Mouse (Mus musculus) forebrain, embryonic 15.5 days (tissue): ENCODE data around the gene Kbtbd7. TPM values are rescaled to one million over a fixed set of nuclear protein-coding genes. Genes with fewer than 3 reads are reported as not detected.
A peak's percentile ranks its signal among the peaks of the same experiment; 100 is the strongest.
"Not testable (repeated sequence)": the region's sequence is repeated elsewhere in the genome, so short reads cannot be mapped to it uniquely, and the experiment has no call there.

Source experiments
- ATAC-seq: fragments of 200-750 bp; cut with Nextera tagmentation; replicated peaks from 2 replicates; pipeline ENCODE4 v1.8.0; 2017; ENCODE audit warnings: mild to moderate bottlenecking, moderate TSS enrichment, moderate library complexity
- H3K27ac ChIP-seq: fragments of 300-500 bp; sonication (generic); replicated peaks from 2 replicates; pipeline ENCODE4 v1.5.1; 2015; ENCODE audit warnings: mild to moderate bottlenecking, inconsistent platforms
- H3K27me3 ChIP-seq: fragments of 300-500 bp; sonication (generic); 2 replicates; pipeline ENCODE4 v1.6.1; 2015; ENCODE audit warnings: inconsistent platforms
- H3K36me3 ChIP-seq: fragments of 300-500 bp; sonication (generic); 2 replicates; pipeline ENCODE4 v1.6.1; 2015; ENCODE audit warnings: mild to moderate bottlenecking, inconsistent platforms
- H3K4me1 ChIP-seq: fragments of 300-500 bp; sonication (generic); 2 replicates; pipeline ENCODE4 v1.6.1; 2015; ENCODE audit warnings: inconsistent platforms
- H3K4me2 ChIP-seq: fragments of 300-500 bp; sonication (generic); replicated peaks from 2 replicates; pipeline ENCODE4 v1.6.1; 2015; ENCODE audit warnings: mild to moderate bottlenecking, inconsistent platforms
- H3K4me3 ChIP-seq: fragments of 300-500 bp; sonication (generic); 2 replicates; pipeline ENCODE4 v1.5.1; 2015; ENCODE audit warnings: mild to moderate bottlenecking, inconsistent platforms
- H3K9ac ChIP-seq: fragments of 300-500 bp; sonication (generic); replicated peaks from 2 replicates; pipeline ENCODE4 v1.6.1; 2015; ENCODE audit warnings: mild to moderate bottlenecking, inconsistent platforms
- H3K9me3 ChIP-seq: fragments of 300-500 bp; sonication (generic); 2 replicates; pipeline ENCODE4 v1.6.1; 2016; ENCODE audit warnings: inconsistent platforms
- WGBS: fragments of 180-500 bp; shearing (Covaris S2); methylation state at CpG from one replicate; pipeline ENCODE4 v1.1.7; 2015; ENCODE audit warnings: mixed read lengths; 5-methylcytosine and 5-hydroxymethylcytosine counted together
- polyA plus RNA-seq: library from polyadenylated mRNA; unstranded; fragments of >200 nt; fragmentation: Nextera tagmentation; extraction: Ambion mirVana; gene quantifications from 2 replicates; pipeline ENCODE4 v1.2.1, GENCODE M21; 2015

Kbtbd7 gene
- polyA plus RNA-seq, 1 experiment from 2014 or later = 23.7 TPM

DNA sequence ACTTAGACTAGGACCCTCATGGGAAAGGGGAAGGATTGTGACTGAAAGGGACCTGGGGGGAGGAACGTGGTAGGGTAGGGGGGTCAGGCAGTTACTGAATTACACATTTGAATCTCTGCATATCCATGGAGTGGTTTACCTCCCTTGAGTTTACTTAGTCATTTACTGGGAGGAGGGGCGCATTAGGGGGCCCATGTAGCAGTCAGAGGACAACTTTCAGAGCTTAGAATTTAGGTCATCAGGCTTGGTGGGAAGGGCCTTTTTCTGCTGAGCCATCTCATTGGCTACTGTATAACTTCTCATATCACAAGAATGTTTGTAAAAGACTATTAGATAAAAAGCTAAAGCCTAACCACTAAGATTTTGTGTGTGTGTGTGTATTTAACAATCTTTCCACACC is 15.6 kb upstream of the Kbtbd7 start:
- Histone ChIP-seq H3K27ac (no peak overlapping the region), H3K4me1 (no peaks in the 10 kb centered on the region), H3K9me3 (no peaks in the 10 kb centered on the region), H3K4me2 (no peak overlapping the region), H3K4me3 (no peak overlapping the region), H3K36me3 (peaks cover 12% of the 10 kb centered on the region; the same call in 1 of the 2 replicates), H3K27me3 (no peaks in the 10 kb centered on the region), H3K9ac (no peak overlapping the region)
- WGBS = 74% methylated on average over 2 of the region's 2 CpGs
- ATAC-seq = no peak

- no peak overlapping the region for H3K9ac ChIP-seq
- WGBS = 84% methylated on average over 6 of the region's 6 CpGs
- H3K27me3 ChIP-seq = no peaks in the 10 kb centered on the region
- H3K4me2 ChIP-seq = no peak overlapping the region
- no peaks in the 10 kb centered on the region for H3K9me3 ChIP-seq
- no peak for ATAC-seq
- H3K4me3 ChIP-seq = no peak overlapping the region
- H3K4me1 ChIP-seq = no peaks in the 10 kb centered on the region
- H3K27ac ChIP-seq = no peak overlapping the region
- peaks cover 12% of the 10 kb centered on the region; the same call in 1 of the 2 replicates for H3K36me3 ChIP-seq
These were observed 13.2 kb upstream of the Kbtbd7 start for GRCm38 (mm10) chr14:79413121-79413520.

- Histone ChIP-seq H3K4me1 (no peaks in the 10 kb centered on the region), H3K27me3 (no peaks in the 10 kb centered on the region), H3K4me3 (no peak overlapping the region), H3K36me3 (no peaks in the 10 kb centered on the region; the same call in 1 of the 2 replicates), H3K4me2 (no peak overlapping the region), H3K9ac (no peak overlapping the region), H3K9me3 (no peaks in the 10 kb centered on the region), H3K27ac (no peak overlapping the region)
- 68% methylated on average over 20 of the region's 20 CpGs for WGBS
- ATAC-seq = no peak
These were observed 6.1 kb upstream of the Kbtbd7 start for GRCm38 (mm10) chr14:79420083-79420685.

- WGBS = 45% methylated on average over 17 of the region's 59 CpGs
- H3K4me3 ChIP-seq = peak overlapping the region; percentile 74
- not testable (repeated sequence) for H3K9me3 ChIP-seq, H3K27me3 ChIP-seq, H3K4me1 ChIP-seq
- peak; percentile 64 for ATAC-seq
- peak overlapping the region; percentile 80 for H3K9ac ChIP-seq
- peak overlapping the region; percentile 46 for H3K4me2 ChIP-seq
- H3K36me3 ChIP-seq = peaks cover 13% of the 10 kb centered on the region
- peak overlapping the region; percentile 92 for H3K27ac ChIP-seq
These were observed 537 bp downstream of the Kbtbd7 start for GRCm38 (mm10) chr14:79426730-79427365.

- ATAC-seq = no peak
- no peaks in the 10 kb centered on the region for H3K36me3 ChIP-seq
- no peaks in the 10 kb centered on the region for H3K4me1 ChIP-seq
- WGBS = 81% methylated on average over 1 of the region's 1 CpGs
- no peak overlapping the region for H3K4me2 ChIP-seq
- H3K9me3 ChIP-seq = no peaks in the 10 kb centered on the region
- H3K9ac ChIP-seq = no peak overlapping the region
- no peak overlapping the region for H3K4me3 ChIP-seq
- no peaks in the 10 kb centered on the region for H3K27me3 ChIP-seq
- H3K27ac ChIP-seq = no peak overlapping the region
These were observed 7.8 kb downstream of the Kbtbd7 start for GRCm38 (mm10) chr14:79434068-79434467.

DNA sequence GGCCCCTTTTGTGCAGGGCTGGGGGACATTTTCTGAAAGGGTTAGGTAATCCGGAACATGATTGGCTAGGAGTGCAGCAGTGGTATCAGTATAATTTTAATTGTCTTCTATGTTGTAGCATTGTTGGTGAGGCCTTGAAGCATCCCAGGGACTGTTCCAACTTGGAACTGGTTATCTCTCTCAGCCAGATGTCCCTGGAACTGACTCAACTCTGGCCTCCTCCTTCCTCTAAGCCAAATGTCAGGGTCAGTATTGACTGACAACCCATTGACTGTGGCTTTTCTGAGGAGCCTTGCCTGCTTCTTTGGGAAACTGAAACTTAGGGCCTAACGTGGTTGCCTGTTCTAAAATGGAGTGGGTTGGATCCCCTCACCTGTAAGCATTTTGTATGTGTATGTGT is 14.3 kb downstream of the Kbtbd7 start:
- Histone ChIP-seq H3K9ac (no peak overlapping the region), H3K27me3 (no peaks in the 10 kb centered on the region), H3K9me3 (no peaks in the 10 kb centered on the region), H3K4me1 (peaks cover 13% of the 10 kb centered on the region), H3K36me3 (no peaks in the 10 kb centered on the region), H3K4me3 (no peak overlapping the region), H3K27ac (no peak overlapping the region), H3K4me2 (no peak overlapping the region)
- no peak for ATAC-seq
- 88% methylated on average over 2 of the region's 2 CpGs for WGBS

GRCm38 (mm10) chr14:79441441-79441840 is 15.1 kb downstream of the Kbtbd7 start:
- Histone ChIP-seq H3K36me3 (no peaks in the 10 kb centered on the region), H3K4me3 (no peak overlapping the region), H3K4me2 (no peak overlapping the region), H3K4me1 (peaks cover 17% of the 10 kb centered on the region), H3K9me3 (no peaks in the 10 kb centered on the region), H3K27me3 (no peaks in the 10 kb centered on the region), H3K27ac (no peak overlapping the region), H3K9ac (no peak overlapping the region)
- WGBS = 86% methylated on average over 5 of the region's 5 CpGs
- ATAC-seq = no peak

GRCm38 (mm10) chr14:79444601-79445000 is 18.3 kb downstream of the Kbtbd7 start:
- Histone ChIP-seq H3K9ac (no peak overlapping the region), H3K9me3 (no peaks in the 10 kb centered on the region), H3K4me2 (peak overlapping the region; percentile 51), H3K4me3 (peak overlapping the region; percentile 38; the same call in 1 of the 2 replicates), H3K27me3 (no peaks in the 10 kb centered on the region), H3K36me3 (no peaks in the 10 kb centered on the region), H3K27ac (peak overlapping the region; percentile 87), H3K4me1 (peaks cover 17% of the 10 kb centered on the region)
- ATAC-seq = peak; percentile 29
- WGBS = 66% methylated on average over 9 of the region's 9 CpGs

GRCm38 (mm10) chr14:79445055-79445620 is 18.8 kb downstream of the Kbtbd7 start:
- peak; percentile 87 for ATAC-seq
- peaks cover 17% of the 10 kb centered on the region for H3K4me1 ChIP-seq
- no peaks in the 10 kb centered on the region for H3K36me3 ChIP-seq
- H3K9me3 ChIP-seq = no peaks in the 10 kb centered on the region
- 4% methylated on average over 16 of the region's 16 CpGs for WGBS
- H3K4me3 ChIP-seq = peak overlapping the region; percentile 38
- peak overlapping the region; percentile 87 for H3K27ac ChIP-seq
- H3K27me3 ChIP-seq = no peaks in the 10 kb centered on the region
- H3K9ac ChIP-seq = peak overlapping the region; percentile 32; the same call in 1 of the 2 replicates
- H3K4me2 ChIP-seq = peak overlapping the region; percentile 51

DNA sequence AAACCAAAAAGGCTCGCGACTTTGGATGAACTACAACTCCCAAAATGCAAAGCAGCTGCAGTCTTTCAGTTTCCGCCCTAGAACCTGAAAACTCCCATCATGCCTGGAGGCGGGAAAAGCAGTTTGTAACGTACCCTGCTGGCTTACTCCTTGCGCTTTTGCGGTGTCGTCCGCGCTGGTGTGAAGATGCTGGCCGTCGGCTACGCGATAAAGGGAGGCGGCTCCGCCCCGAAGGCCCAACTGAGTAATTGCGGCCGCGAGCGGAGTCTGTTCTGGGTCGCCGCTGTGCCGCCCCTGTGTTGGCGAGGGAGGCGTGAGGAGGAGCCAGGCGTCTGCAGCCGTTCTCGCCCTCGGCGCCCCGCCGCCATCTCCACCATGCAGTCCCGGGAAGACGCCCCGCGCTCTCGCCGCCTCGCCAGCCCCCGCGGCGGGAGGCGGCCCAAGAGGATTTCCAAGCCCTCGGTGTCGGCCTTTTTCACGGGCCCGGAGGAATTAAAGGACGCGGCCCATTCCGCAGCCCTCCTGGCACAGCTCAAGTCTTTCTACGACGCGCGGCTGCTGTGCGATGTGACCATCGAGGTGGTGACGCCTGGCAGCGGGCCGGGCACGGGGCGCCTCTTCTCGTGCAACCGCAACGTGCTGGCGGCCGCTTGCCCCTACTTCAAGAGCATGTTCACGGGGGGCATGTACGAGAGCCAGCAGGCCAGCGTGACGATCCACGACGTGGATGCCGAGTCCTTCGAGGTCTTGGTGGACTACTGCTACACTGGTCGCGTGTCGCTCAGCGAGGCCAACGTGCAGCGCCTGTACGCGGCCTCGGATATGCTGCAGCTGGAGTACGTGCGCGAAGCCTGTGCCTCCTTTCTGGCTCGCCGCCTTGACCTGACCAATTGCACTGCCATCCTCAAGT is 25.6 kb downstream of the Kbtbd7 start, which contains the start of gene Kbtbd6:
Gene Kbtbd6 (plus strand): TSS at position 155 of the 910 bp plus-strand sequence.
- WGBS = 17% methylated on average over 45 of the region's 89 CpGs
- Histone ChIP-seq H3K27ac (peak within 1 kb of the TSS; percentile 63), H3K9ac (peak within 1 kb of the TSS; percentile 51), H3K4me3 (peak within 1 kb of the TSS; percentile 72), H3K4me2 (peak within 1 kb of the TSS; percentile 73)
- H3K9me3 ChIP-seq, H3K36me3 ChIP-seq, H3K27me3 ChIP-seq, H3K4me1 ChIP-seq: not testable (repeated sequence)
- ATAC-seq = peak; percentile 92

DNA sequence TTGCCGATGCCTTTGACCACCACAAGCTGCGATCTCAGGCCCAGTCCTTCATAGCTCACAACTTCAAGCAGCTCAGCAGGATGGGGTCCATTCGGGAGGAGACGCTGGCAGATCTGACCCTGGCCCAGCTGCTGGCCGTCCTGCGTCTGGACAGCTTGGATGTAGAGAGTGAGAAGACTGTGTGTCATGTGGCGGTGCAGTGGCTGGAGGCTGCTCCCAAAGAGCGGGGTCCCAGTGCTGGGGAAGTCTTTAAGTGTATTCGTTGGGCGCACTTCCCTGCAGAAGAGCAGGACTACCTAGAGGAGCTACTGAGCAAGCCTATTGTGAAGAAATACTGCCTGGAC is 26.3 kb downstream of the Kbtbd7 start:
- not testable (repeated sequence) for H3K36me3 ChIP-seq, H3K9ac ChIP-seq, H3K4me3 ChIP-seq, H3K4me1 ChIP-seq, H3K4me2 ChIP-seq, H3K27me3 ChIP-seq, H3K9me3 ChIP-seq, H3K27ac ChIP-seq
- 100% methylated on average over 8 of the region's 10 CpGs for WGBS
- peak; percentile 39 for ATAC-seq

DNA sequence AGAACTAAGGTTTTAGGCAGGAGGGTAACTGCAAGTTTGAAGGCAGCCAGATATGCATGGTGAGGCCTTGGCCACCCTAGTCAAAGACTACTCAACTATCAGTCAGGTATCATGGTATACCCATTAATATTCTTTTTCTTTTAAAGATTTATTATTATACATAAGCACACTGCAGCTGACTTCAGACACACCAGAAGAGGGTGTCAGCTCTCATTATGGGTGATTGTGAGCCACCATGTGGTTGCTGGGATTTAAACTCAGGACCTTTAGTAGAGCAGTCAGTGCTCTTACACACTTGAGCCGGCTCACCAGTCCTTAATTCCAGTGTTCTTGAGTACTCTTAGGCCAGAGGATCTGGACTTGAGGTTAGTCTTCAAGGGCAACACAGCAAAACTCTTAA is 34.1 kb downstream of the Kbtbd7 start:
- Histone ChIP-seq H3K4me2 (no peak overlapping the region), H3K36me3 (peaks cover 43% of the 10 kb centered on the region), H3K9me3 (no peaks in the 10 kb centered on the region), H3K27ac (no peak overlapping the region), H3K4me3 (no peak overlapping the region), H3K4me1 (no peaks in the 10 kb centered on the region), H3K27me3 (no peaks in the 10 kb centered on the region), H3K9ac (no peak overlapping the region)
- 79% methylated on average over 1 of the region's 1 CpGs for WGBS
- no peak for ATAC-seq
